Mouse (Mus musculus) heart, postnatal 0 days (tissue): ENCODE results near the gene Gm49366.
"Not testable (repeated sequence)": the region's sequence is repeated elsewhere in the genome, so short reads cannot be mapped to it uniquely, and the experiment has no call there.

Experiments
- CTCF ChIP-seq: IDR thresholded peaks from 2 replicates; pipeline ENCODE4 v1.5.1; 2016; ENCODE audit warnings: antibody characterized with exemption, control low read depth, low read depth
- EP300 ChIP-seq: IDR thresholded peaks from 2 replicates; pipeline ENCODE4 v1.6.1; 2016; ENCODE audit warnings: antibody characterized with exemption, low read depth

- not testable (repeated sequence) for TF ChIP-seq CTCF, EP300
These were observed 30.8 kb downstream of the Gm49366 start for GRCm38 (mm10) chr12:84069582-84069981.
